Mouse (Mus musculus) granulocyte monocyte progenitor cell, adult 5-6 weeks (primary cell): ENCODE results near the gene Tmem189. TPM values are rescaled to one million over a fixed set of nuclear protein-coding genes. Genes with fewer than 3 reads are reported as not detected.
A peak's percentile ranks its signal among the peaks of the same experiment; 100 is the strongest.

Source experiments
- ATAC-seq: replicated peaks from 2 replicates; pipeline ENCODE4 v1.8.0; 2016; ENCODE audit warnings: mild to moderate bottlenecking, moderate TSS enrichment, inconsistent platforms; ENCODE audit not compliant: poor library complexity, severe bottlenecking
- total RNA-seq, 2 experiments: library from RNA; stranded (forward) in 1 of 2; stranded (reverse) in 1 of 2; fragments of 200-712, 200-1000 nt in 1 of 2; fragments of >200 nt in 1 of 2; fragmentation: Nextera tagmentation in 1 of 2; gene quantifications; 2 replicates each; pipeline ENCODE4 v1.2.3; 2014 to 2017

The Tmem189 gene
- total RNA-seq, 2 experiments from 2014 or later: 13.6 to 28.9 TPM

- ATAC-seq: no peak
These were observed 3.8 kb downstream of the Tmem189 start for GRCm38 (mm10) chr2:167685865-167686264.

GRCm38 (mm10) chr2:167685137-167685536, 4.5 kb downstream of the Tmem189 start:
- peak; percentile 27 for ATAC-seq

- no peak for ATAC-seq
These were observed 5.9 kb downstream of the Tmem189 start for GRCm38 (mm10) chr2:167683721-167684120.

GRCm38 (mm10) chr2:167680657-167681056, 9.0 kb downstream of the Tmem189 start:
- ATAC-seq: peak; percentile 21; the same call in 1 of the 2 replicates

GRCm38 (mm10) chr2:167679902-167680430, 9.7 kb downstream of the Tmem189 start:
- ATAC-seq: peak; percentile 83

- no peak for ATAC-seq
These were observed 11.0 kb downstream of the Tmem189 start for GRCm38 (mm10) chr2:167678600-167678999.

- ATAC-seq: peak; percentile 55
These were observed 14.3 kb downstream of the Tmem189 start for GRCm38 (mm10) chr2:167675120-167675909.

GRCm38 (mm10) chr2:167672212-167672685, 17.4 kb downstream of the Tmem189 start:
- ATAC-seq: no peak

- no peak for ATAC-seq
These were observed 18.5 kb downstream of the Tmem189 start for GRCm38 (mm10) chr2:167671101-167671633.

- ATAC-seq: no peak
These were observed 20.2 kb downstream of the Tmem189 start for GRCm38 (mm10) chr2:167669398-167669797.

- ATAC-seq: no peak
These were observed 21.2 kb downstream of the Tmem189 start for GRCm38 (mm10) chr2:167668426-167668825.

GRCm38 (mm10) chr2:167665972-167666713, 23.5 kb downstream of the Tmem189 start:
- ATAC-seq: no peak

- no peak for ATAC-seq
These were observed 26.9 kb downstream of the Tmem189 start for GRCm38 (mm10) chr2:167662713-167663112.

GRCm38 (mm10) chr2:167661270-167662203, 28.1 kb downstream of the Tmem189 start, which contains the start of gene Gm20431:
Gene Gm20431 (minus strand): TSS chr2:167661496.
- peak; percentile 77 for ATAC-seq

GRCm38 (mm10) chr2:167660611-167660971, 29.0 kb downstream of the Tmem189 start:
- ATAC-seq: no peak

GRCm38 (mm10) chr2:167659847-167660610, 29.6 kb downstream of the Tmem189 start:
- no peak for ATAC-seq

GRCm38 (mm10) chr2:167659177-167659846, 30.3 kb downstream of the Tmem189 start:
- no peak for ATAC-seq

GRCm38 (mm10) chr2:167658712-167659111, 30.9 kb downstream of the Tmem189 start:
- ATAC-seq: no peak
